Mouse (Mus musculus) layer of hippocampus, adult 18-20 months (tissue): ENCODE data around the gene Elf1. TPM values are rescaled to one million over a fixed set of nuclear protein-coding genes. Genes with fewer than 3 reads are reported as not detected.

Source experiments
- DNase-seq, 2 experiments: peaks; one replicate each; pipeline ENCODE4 v3.0.0; 2022; ENCODE audit warnings: low spot score in 2 of 2
- total RNA-seq, 2 experiments: library from RNA; stranded (reverse); gene quantifications; 2 replicates each; pipeline ENCODE4 v1.2.3; 2021

The Elf1 gene
- total RNA-seq, 2 experiments from 2014 or later, result 4.7 to 5.1 TPM

- no peak for DNase-seq
Measured at GRCm38 (mm10) chr14:79488531-79488930, 7.5 kb downstream of the Elf1 start.

- DNase-seq, result no peak
Measured at GRCm38 (mm10) chr14:79489150-79489549, 8.2 kb downstream of the Elf1 start.

- DNase-seq, result no peak
Measured at GRCm38 (mm10) chr14:79490246-79490645, 9.3 kb downstream of the Elf1 start.

GRCm38 (mm10) chr14:79494349-79494748 is 13.4 kb downstream of the Elf1 start:
- DNase-seq, result no peak

GRCm38 (mm10) chr14:79499326-79499725 is 18.3 kb downstream of the Elf1 start:
- DNase-seq, result no peak

GRCm38 (mm10) chr14:79500756-79501155 is 19.8 kb downstream of the Elf1 start:
- DNase-seq, result no peak

- no peak for DNase-seq
Measured at GRCm38 (mm10) chr14:79503371-79504075, 22.5 kb downstream of the Elf1 start.

GRCm38 (mm10) chr14:79504246-79505006 is 23.4 kb downstream of the Elf1 start:
- no peak for DNase-seq

GRCm38 (mm10) chr14:79506207-79506606 is 25.2 kb downstream of the Elf1 start:
- DNase-seq, result no peak

- no peak for DNase-seq
Measured at GRCm38 (mm10) chr14:79507846-79508245, 26.9 kb downstream of the Elf1 start.

- no peak for DNase-seq
Measured at GRCm38 (mm10) chr14:79508662-79509305, 27.8 kb downstream of the Elf1 start.

- no peak for DNase-seq
Measured at GRCm38 (mm10) chr14:79511521-79511920, 30.5 kb downstream of the Elf1 start.

- no peak for DNase-seq
Measured at GRCm38 (mm10) chr14:79513951-79514350, 33.0 kb downstream of the Elf1 start.

- DNase-seq, result no peak
Measured at GRCm38 (mm10) chr14:79515100-79515499, 34.1 kb downstream of the Elf1 start.

- no peak for DNase-seq
Measured at GRCm38 (mm10) chr14:79515511-79516242, 34.7 kb downstream of the Elf1 start.

GRCm38 (mm10) chr14:79516243-79516610 is 35.2 kb downstream of the Elf1 start:
- no peak for DNase-seq

- no peak for DNase-seq
Measured at GRCm38 (mm10) chr14:79516751-79517150, 35.8 kb downstream of the Elf1 start.

- no peak for DNase-seq
Measured at GRCm38 (mm10) chr14:79517185-79517740, 36.3 kb downstream of the Elf1 start.

- no peak for DNase-seq
Measured at GRCm38 (mm10) chr14:79518123-79518522, 37.1 kb downstream of the Elf1 start.

GRCm38 (mm10) chr14:79518761-79519662 is 38.0 kb downstream of the Elf1 start:
- no peak for DNase-seq
